Comparison of ENCODE assay signal across 9 mouse cellular contexts in genomic region chr16:52094735-52095459, GRCm38 (mm10).
A peak's percentile ranks its signal among the peaks of the same experiment; 100 is the strongest.
DNase-seq lines count a peak whose midpoint lies in the region; ATAC-seq lines count a peak whose summit lies in the region.
"Had no signal": no experiment of that assay in that cellular context is flagged by ENCODE, and none has a peak within 500 bp of the region (broad histone marks: within the 10 kb centered on the region; RNA-seq: fewer than 3 reads in every experiment).

No protein-coding gene starts in this region.

- no peak overlapping the region for H3K4me3 ChIP-seq in heart, embryonic 10.5 days
- H3K4me3 ChIP-seq: hindbrain, embryonic 15.5 days; liver, embryonic 13.5 days had no signal

- peak; percentile 79 for ATAC-seq in megakaryocyte, adult 5-6 weeks (ENCODE audit: poor library complexity, severe bottlenecking)

- peak; percentile 32 to 50 for DNase-seq in CD8-positive naive resting alpha-beta T cell, adult 2 months (ENCODE audit: low read depth in 2 of 2, low spot score in 2 of 2)
- peak; percentile 84 for DNase-seq in adrenal gland, adult 2 months
- DNase-seq in heart, embryonic 10.5 days (ENCODE audit: low spot score) = no peak
- DNase-seq in thymus, postnatal 36 days = no peak
- no peak for DNase-seq in layer of hippocampus, adult 8-10 months (ENCODE audit: low spot score in 2 of 2)
- DNase-seq in c-Kit-positive CD71-positive TER-119-positive erythroid progenitor cells, embryonic 14.5 days (ENCODE audit: low spot score) = no peak
- DNase-seq: liver, embryonic 13.5 days had no signal

- no peaks in the 10 kb centered on the region for H3K27me3 ChIP-seq in heart, embryonic 10.5 days (ENCODE audit: insufficient read depth, poor library complexity, severe bottlenecking)
- H3K27me3 ChIP-seq: hindbrain, embryonic 15.5 days; liver, embryonic 13.5 days had no signal

- H3K36me3 ChIP-seq in heart, embryonic 10.5 days = peaks cover 4% of the 10 kb centered on the region; the same call in 1 of the 2 replicates
- H3K36me3 ChIP-seq: hindbrain, embryonic 15.5 days; liver, embryonic 13.5 days had no signal

- 81% methylated on average over 10 of the region's 10 CpGs for WGBS in heart, embryonic 10.5 days

- peaks cover 34% of the 10 kb centered on the region for H3K4me1 ChIP-seq in heart, embryonic 10.5 days

- peak overlapping the region; percentile 56; the same call in 1 of the 2 replicates for H3K27ac ChIP-seq in heart, embryonic 10.5 days
- H3K27ac ChIP-seq: hindbrain, embryonic 15.5 days; liver, embryonic 13.5 days had no signal

- no peaks in the 10 kb centered on the region for H3K9me3 ChIP-seq in heart, embryonic 10.5 days
- H3K9me3 ChIP-seq: hindbrain, embryonic 15.5 days; liver, embryonic 13.5 days had no signal

Comparison
In these comparisons a context has a peak if more than half of its experiments do, and no peak if none do; other contexts are left out.
1. DNase-seq: peak in CD8-positive naive resting alpha-beta T cell, adult 2 months (2 of 2) and adrenal gland, adult 2 months (single experiment); none in heart, embryonic 10.5 days (single experiment), thymus, postnatal 36 days (0 of 2), layer of hippocampus, adult 8-10 months (0 of 2) and c-Kit-positive CD71-positive TER-119-positive erythroid progenitor cells, embryonic 14.5 days (single experiment).